Mouse (Mus musculus): ENCODE data around the gene Sdk1. TPM values are rescaled to one million over a fixed set of nuclear protein-coding genes. Genes with fewer than 3 reads are reported as not detected.

Sdk1 gene
- total and polyA plus RNA-seq, 2 experiments from 2014 or later = 2.2 to 58.4 TPM

DNA sequence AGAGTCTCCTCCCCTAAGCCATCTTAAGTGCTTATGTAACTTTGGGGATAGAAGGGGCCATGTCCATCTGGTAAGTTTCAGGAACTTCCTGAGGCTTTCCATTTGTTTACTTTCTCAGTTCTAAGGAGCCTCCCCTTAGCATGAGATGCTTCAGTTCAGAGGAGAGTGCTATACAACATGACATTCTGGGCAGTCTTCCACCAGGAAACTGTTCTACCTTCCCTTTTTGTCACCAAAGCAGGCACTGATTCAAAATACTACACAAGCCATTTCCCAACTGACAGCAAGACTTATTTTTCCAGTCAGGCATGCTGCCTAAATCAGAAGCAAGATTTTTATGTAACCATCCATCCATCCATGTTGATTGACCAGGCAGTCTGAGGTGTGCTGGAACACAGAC is 738.2 kb downstream of the Sdk1 start:
- no peak for TF ChIP-seq CTCF (IDR thresholded peaks at IDR 0.05; ENCODE audit: low read depth)
- Histone ChIP-seq H3K4me2 (ENCODE audit: low read depth, low read length) (no peak overlapping the region), H3K27me3 (ENCODE audit: insufficient read depth, low read length) (no peaks in the 10 kb centered on the region), H3K4me3 (ENCODE audit: low read length) (no peak overlapping the region), H3K9ac (replicated peaks; ENCODE audit: low read length) (no peak overlapping the region), H3K9me3 (ENCODE audit: low read length) (no peaks in the 10 kb centered on the region), H3K36me3 (ENCODE audit: insufficient read depth, low read length) (no peaks in the 10 kb centered on the region), H3K27ac (no peak overlapping the region), H3K4me1 (ENCODE audit: insufficient read depth, low read length) (no peaks in the 10 kb centered on the region)
- no peak for DNase-seq (ENCODE audit: low spot score)
- no peak for ATAC-seq

DNA sequence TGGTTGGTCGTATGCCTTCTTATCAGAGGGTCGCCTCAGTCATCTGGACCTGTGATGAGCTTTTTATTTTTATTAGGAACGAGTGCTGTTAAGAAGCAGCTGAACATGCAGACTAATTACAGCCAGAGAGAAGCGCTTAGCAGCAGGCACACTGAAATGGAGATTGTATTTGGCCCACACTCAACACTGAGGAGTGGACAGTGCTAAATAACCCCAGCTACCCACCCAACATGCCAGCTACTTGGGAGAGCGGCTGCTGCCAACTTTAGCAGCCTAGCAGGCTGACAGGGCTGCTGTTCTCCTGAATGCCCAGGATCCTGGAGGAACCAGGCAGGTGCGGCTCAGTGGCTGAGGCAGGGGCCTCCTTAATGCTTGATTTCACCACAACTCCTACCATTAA is 739.5 kb downstream of the Sdk1 start:
- H3K27me3 ChIP-seq (ENCODE audit: insufficient read depth, low read length) = no peaks in the 10 kb centered on the region

DNA sequence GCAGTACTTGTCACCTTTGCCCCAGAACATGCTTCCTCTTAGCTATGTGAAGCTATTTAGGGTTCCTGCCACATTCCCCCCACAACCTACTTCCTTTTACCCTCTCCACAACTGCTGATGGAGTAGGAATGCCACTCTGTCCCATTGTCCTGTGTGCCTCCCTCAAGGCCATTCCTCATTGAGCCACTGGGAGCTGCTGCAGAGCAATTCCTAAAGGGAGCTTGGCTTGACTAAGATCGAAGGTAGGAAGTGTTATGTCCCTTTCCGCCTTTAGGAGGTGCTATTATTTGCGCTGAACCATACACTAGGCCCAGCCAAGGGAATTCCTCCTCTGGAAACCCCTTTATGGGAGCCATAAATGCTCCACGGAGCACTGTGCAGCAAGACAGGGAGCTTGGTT is 743.0 kb downstream of the Sdk1 start:
- no peak for ATAC-seq
- H3K4me2 ChIP-seq (ENCODE audit: low read depth, low read length) = no peak overlapping the region
- H3K4me3 ChIP-seq (ENCODE audit: low read length) = no peak overlapping the region
- no peaks in the 10 kb centered on the region for H3K36me3 ChIP-seq (ENCODE audit: insufficient read depth, low read length)
- DNase-seq (ENCODE audit: low spot score) = no peak
- H3K4me1 ChIP-seq (ENCODE audit: insufficient read depth, low read length) = no peaks in the 10 kb centered on the region
- peak; percentile 51 for TF ChIP-seq CTCF (IDR thresholded peaks at IDR 0.05; ENCODE audit: low read depth)
- whole genome bisulfite sequencing = 87% methylated on average over 4 of the region's 4 CpGs
- H3K9me3 ChIP-seq (ENCODE audit: low read length) = no peaks in the 10 kb centered on the region
- H3K27ac ChIP-seq = no peak overlapping the region
- H3K27me3 ChIP-seq (ENCODE audit: insufficient read depth, low read length) = no peaks in the 10 kb centered on the region
- H3K9ac ChIP-seq (replicated peaks; ENCODE audit: low read length) = no peak overlapping the region

More for the DNA sequence above, 739.5 kb downstream of the Sdk1 start:
- Histone ChIP-seq H3K4me2 (ENCODE audit: low read depth, low read length) (no peak overlapping the region), H3K36me3 (ENCODE audit: insufficient read depth, low read length) (no peaks in the 10 kb centered on the region), H3K9ac (replicated peaks; ENCODE audit: low read length) (no peak overlapping the region), H3K27ac (no peak overlapping the region), H3K9me3 (ENCODE audit: low read length) (no peaks in the 10 kb centered on the region), H3K4me1 (ENCODE audit: insufficient read depth, low read length) (no peaks in the 10 kb centered on the region), H3K4me3 (ENCODE audit: low read length) (no peak overlapping the region)
- 54% methylated on average over 6 of the region's 6 CpGs for WGBS
- no peak for TF ChIP-seq CTCF (IDR thresholded peaks at IDR 0.05; ENCODE audit: low read depth)
- DNase-seq (ENCODE audit: low spot score) = peak; percentile 63
- ATAC-seq = peak; percentile 58; the same call in 1 of the 2 replicates

- H3K4me1 ChIP-seq (ENCODE audit: insufficient read depth, low read length) = no peaks in the 10 kb centered on the region
- no peak overlapping the region for H3K4me3 ChIP-seq (ENCODE audit: low read length)
- 13% methylated on average over 8 of the region's 8 CpGs for whole genome bisulfite sequencing
- TF ChIP-seq CTCF (IDR thresholded peaks at IDR 0.05; ENCODE audit: low read depth) = peak; percentile 86
- H3K27me3 ChIP-seq (ENCODE audit: insufficient read depth, low read length) = no peaks in the 10 kb centered on the region
- no peak overlapping the region for H3K27ac ChIP-seq
- peak; percentile 38; the same call in 1 of the 2 replicates for ATAC-seq
- H3K9ac ChIP-seq (replicated peaks; ENCODE audit: low read length) = no peak overlapping the region
- peak; percentile 78 for DNase-seq (ENCODE audit: low spot score)
- H3K36me3 ChIP-seq (ENCODE audit: insufficient read depth, low read length) = no peaks in the 10 kb centered on the region
- H3K9me3 ChIP-seq (ENCODE audit: low read length) = no peaks in the 10 kb centered on the region
- H3K4me2 ChIP-seq (ENCODE audit: low read depth, low read length) = no peak overlapping the region
These were observed 743.7 kb downstream of the Sdk1 start for GRCm38 (mm10) chr5:141985003-141985402.

- Histone ChIP-seq H3K27ac (no peak overlapping the region), H3K4me3 (ENCODE audit: low read length) (no peak overlapping the region), H3K9me3 (ENCODE audit: low read length) (no peaks in the 10 kb centered on the region), H3K4me2 (ENCODE audit: low read depth, low read length) (no peak overlapping the region), H3K36me3 (ENCODE audit: insufficient read depth, low read length) (no peaks in the 10 kb centered on the region), H3K27me3 (ENCODE audit: insufficient read depth, low read length) (no peaks in the 10 kb centered on the region), H3K4me1 (ENCODE audit: insufficient read depth, low read length) (no peaks in the 10 kb centered on the region), H3K9ac (replicated peaks; ENCODE audit: low read length) (no peak overlapping the region)
- DNase-seq (ENCODE audit: low spot score) (no peak), ATAC-seq (no peak)
- TF ChIP-seq CTCF (IDR thresholded peaks at IDR 0.05; ENCODE audit: low read depth) = no peak
- 75% methylated on average over 4 of the region's 4 CpGs for WGBS
These were observed 744.3 kb downstream of the Sdk1 start for GRCm38 (mm10) chr5:141985551-141985950.

DNA sequence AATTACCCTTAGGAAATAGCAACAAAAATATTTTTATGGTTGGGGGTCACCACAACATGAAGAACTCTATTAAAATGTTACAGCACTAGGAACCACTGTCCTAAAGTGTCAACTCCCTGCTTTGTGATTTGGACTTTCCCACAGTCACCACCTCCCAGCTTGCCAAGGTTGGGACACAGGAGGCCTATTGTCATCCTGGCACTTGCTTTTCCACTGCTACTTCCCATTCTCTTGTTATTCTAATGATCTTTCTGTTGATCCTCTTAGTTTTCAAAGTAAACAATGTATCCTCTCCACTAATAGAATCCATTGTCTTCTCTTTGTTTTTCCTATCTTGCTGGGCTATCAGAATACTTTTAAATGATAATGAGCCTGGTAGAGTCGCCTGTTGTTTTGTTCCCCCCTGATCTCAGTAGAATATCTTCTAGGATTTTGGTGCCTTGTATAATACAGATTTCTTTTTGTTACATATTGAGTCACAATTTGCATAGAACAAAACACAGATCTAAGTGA is 746.1 kb downstream of the Sdk1 start:
- Histone ChIP-seq H3K9me3 (ENCODE audit: low read length) (no peaks in the 10 kb centered on the region), H3K4me2 (ENCODE audit: low read depth, low read length) (no peak overlapping the region), H3K9ac (replicated peaks; ENCODE audit: low read length) (no peak overlapping the region), H3K4me1 (ENCODE audit: insufficient read depth, low read length) (no peaks in the 10 kb centered on the region), H3K27me3 (ENCODE audit: insufficient read depth, low read length) (no peaks in the 10 kb centered on the region), H3K27ac (no peak overlapping the region), H3K4me3 (ENCODE audit: low read length) (no peak overlapping the region), H3K36me3 (ENCODE audit: insufficient read depth, low read length) (no peaks in the 10 kb centered on the region)
- ATAC-seq = no peak
- TF ChIP-seq CTCF (IDR thresholded peaks at IDR 0.05; ENCODE audit: low read depth) = no peak
- no peak for DNase-seq (ENCODE audit: low spot score)
- WGBS = 32% methylated on average over 1 of the region's 1 CpGs

- Histone ChIP-seq H3K27ac (no peak overlapping the region), H3K4me3 (ENCODE audit: low read length) (no peak overlapping the region), H3K36me3 (ENCODE audit: insufficient read depth, low read length) (no peaks in the 10 kb centered on the region), H3K4me2 (ENCODE audit: low read depth, low read length) (no peak overlapping the region), H3K9me3 (ENCODE audit: low read length) (no peaks in the 10 kb centered on the region), H3K27me3 (ENCODE audit: insufficient read depth, low read length) (no peaks in the 10 kb centered on the region), H3K4me1 (ENCODE audit: insufficient read depth, low read length) (no peaks in the 10 kb centered on the region), H3K9ac (replicated peaks; ENCODE audit: low read length) (no peak overlapping the region)
- DNase-seq (ENCODE audit: low spot score) (no peak), ATAC-seq (no peak)
- 69% methylated on average over 5 of the region's 5 CpGs for WGBS
- no peak for TF ChIP-seq CTCF (IDR thresholded peaks at IDR 0.05; ENCODE audit: low read depth)
These were observed 747.4 kb downstream of the Sdk1 start for GRCm38 (mm10) chr5:141988685-141989084.

Data from hindbrain, postnatal 0 days (tissue).